Mouse (Mus musculus): Measurements from ENCODE around the gene Elf4. TPM values are rescaled to one million over a fixed set of nuclear protein-coding genes. Genes with fewer than 3 reads are reported as not detected.

Elf4 gene
- total RNA-seq, 2 experiments from 2014 or later = 12.7 to 47.2 TPM

DNA sequence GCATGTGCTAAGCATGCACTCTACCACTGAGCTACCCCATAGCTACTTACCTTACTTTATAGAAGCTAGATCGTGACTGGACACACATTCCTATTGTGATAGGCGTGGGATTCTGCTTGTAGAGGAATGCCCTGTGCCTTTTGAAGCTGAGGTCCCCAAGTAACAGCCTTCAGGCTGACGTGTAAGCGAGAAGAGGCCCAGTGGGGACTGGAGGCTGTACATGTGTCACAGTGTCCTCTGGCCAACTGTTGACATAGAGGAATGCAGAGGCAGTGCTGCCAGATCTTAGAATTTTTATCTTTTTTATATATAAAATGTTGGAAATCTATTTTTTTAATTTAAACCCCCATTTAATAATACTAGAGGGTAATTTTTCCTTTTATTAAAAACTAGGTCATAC is 62.9 kb downstream of the Elf4 start:
- no peak for ATAC-seq (replicated peaks; ENCODE audit: poor library complexity, severe bottlenecking)

DNA sequence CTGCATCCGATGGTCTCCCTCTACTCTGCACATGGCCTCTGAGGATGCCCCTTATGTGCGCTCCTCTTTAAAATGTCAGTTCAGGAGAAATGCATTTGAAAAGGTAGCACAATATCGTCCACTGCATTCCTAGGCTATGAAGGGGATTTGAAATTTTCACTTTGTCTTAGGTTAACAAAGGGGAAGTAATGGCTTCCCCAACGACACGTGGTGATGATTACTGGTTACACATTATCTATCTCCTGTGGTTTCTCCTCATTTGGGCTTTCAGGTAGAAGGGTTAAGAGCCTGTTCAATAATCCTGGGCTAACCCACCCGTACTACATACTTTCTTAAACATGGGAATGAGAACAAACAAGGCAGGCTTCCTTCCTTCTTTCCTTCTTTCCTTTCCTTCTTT is 73.6 kb downstream of the Elf4 start:
- ATAC-seq (replicated peaks; ENCODE audit: poor library complexity, severe bottlenecking) = no peak

DNA sequence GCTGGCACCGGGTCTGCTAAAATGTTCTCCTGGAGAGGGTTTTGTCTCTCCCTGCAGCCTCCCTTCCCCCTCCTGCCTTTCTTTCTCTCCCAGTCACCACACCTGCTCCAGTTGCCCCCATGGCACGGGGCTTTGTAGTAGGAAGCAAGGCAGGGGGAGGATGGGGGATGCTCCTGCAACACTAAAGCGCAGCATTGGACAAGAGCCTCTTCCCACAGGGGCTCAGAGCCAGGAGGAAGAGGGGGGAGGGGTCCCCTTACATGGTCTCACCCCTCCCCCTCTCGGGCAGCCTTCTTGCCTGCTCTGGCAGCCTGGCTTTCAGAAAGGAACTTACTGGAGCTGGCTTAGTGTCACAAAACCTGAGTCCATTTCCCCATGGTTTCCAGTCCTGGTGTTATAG is 77.0 kb downstream of the Elf4 start:
- ATAC-seq (replicated peaks; ENCODE audit: poor library complexity, severe bottlenecking) = no peak

DNA sequence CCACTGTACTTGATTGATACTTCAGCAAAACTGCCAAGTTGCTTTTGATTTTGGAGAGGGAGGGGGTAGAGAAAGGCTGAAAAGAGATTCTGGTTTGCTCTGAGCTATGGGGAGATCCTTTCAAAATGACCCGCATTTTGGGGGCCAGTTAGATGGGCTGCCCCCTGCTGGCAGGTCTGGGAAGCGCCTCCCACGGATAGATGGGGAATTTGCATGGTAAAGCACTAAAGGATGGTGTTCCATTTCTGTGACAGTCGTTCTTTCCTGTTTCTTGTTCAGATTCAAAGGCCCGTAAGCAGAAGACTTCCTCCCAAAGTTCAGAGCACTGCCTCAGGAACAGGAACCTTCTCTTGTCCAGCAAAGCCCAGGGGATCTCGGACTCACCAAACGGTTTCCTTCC is 79.3 kb downstream of the Elf4 start:
- peak; percentile 55 for ATAC-seq (replicated peaks; ENCODE audit: poor library complexity, severe bottlenecking)

DNA sequence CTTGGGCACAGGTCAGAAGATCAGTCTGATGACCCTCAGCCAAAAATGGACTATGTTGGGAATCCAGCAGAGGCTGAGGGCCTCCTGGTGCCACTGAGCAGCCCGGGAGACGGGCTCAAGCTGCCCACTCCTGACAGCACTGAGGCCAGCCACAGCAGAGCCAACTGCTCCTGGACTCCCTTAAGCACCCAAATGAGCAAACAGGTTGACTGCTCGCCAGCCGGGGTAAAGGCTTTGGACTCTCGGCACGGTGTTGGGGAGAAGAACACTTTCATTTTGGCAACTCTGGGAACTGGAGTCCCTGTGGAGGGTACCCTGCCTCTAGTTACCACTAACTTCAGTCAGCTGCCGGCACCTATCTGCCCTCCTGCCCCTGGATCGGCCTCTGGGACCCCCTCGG is 95.1 kb downstream of the Elf4 start:
- no peak for ATAC-seq (replicated peaks; ENCODE audit: poor library complexity, severe bottlenecking)

DNA sequence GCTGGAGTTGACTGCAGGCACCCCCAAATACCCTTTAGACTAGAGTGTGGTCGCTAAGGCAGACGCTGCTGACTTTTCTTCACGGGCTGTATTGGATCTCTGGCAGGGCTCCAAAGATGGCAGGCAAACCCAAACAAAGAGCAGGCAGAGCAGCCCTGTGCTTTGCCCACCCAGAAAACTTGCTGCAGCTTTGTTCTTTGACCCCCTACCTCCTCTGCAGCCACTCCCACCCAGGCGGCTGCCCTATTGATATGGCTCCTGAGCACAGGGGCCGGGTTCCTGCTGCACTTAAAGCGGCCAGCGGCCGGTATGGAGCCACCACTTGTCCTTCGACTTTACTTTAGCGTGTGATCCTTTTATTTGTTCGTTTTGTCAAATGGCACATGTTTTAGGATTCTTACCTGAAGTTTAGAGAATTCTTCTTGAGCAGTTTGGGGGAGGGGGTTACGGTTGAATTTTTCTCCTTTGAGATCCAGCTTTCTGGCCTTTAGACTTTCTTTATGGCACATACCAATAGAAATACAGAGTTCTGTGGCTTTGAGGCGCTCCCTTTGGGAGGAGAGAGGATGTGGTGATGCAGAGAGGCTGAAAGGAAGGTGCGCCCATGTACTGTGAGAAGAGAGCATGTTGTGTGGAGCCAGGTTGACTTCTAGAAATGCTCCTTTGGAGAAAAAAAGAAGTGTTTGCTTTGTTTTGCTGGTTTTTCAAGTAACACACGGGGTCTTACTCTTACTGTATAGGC is 96.9 kb downstream of the Elf4 start:
- no peak for ATAC-seq (replicated peaks; ENCODE audit: poor library complexity, severe bottlenecking)

Other genes starting within 250 kb of the Elf4 start
- 39.7 and 45.3 TPM in 2 replicates for gene Utp14a, start 206.3 kb downstream of the Elf4 start, total RNA-seq (2014; fragmentation: Nextera tagmentation)
- 91.9 and 95.0 TPM in 2 replicates for gene Utp14a, start 206.3 kb downstream of the Elf4 start, total RNA-seq (2017)
- gene Bcorl1, start 121.8 kb downstream of the Elf4 start, total RNA-seq (2014; fragmentation: Nextera tagmentation) = 15.5 and 16.6 TPM in 2 replicates
- 3.0 and 9.1 TPM in 2 replicates for gene Bcorl1, start 121.8 kb downstream of the Elf4 start, total RNA-seq (2017)
- 67.0 TPM in 2 replicates for gene Aifm1, start 50.4 kb upstream of the Elf4 start, total RNA-seq (2014; fragmentation: Nextera tagmentation)
- 85.6 and 97.1 TPM in 2 replicates for gene Aifm1, start 50.4 kb upstream of the Elf4 start, total RNA-seq (2017)
- not detected in 2 replicates for gene Rab33a, start 56.2 kb upstream of the Elf4 start, total RNA-seq (2014; fragmentation: Nextera tagmentation)
- gene Rab33a, start 56.2 kb upstream of the Elf4 start, total RNA-seq (2017) = not detected in 2 replicates
- 46.8 and 49.0 TPM in 2 replicates for gene Zfp280c, start 131.4 kb upstream of the Elf4 start, total RNA-seq (2014; fragmentation: Nextera tagmentation)
- gene Zfp280c, start 131.4 kb upstream of the Elf4 start, total RNA-seq (2017) = 27.5 and 42.4 TPM in 2 replicates
- 5.3 and 8.3 TPM in 2 replicates for gene Slc25a14, start 160.3 kb upstream of the Elf4 start, total RNA-seq (2014; fragmentation: Nextera tagmentation)
- 8.0 and 8.5 TPM in 2 replicates for gene Slc25a14, start 160.3 kb upstream of the Elf4 start, total RNA-seq (2017)
- not detected in 2 replicates for gene Gpr119, start 211.3 kb upstream of the Elf4 start, total RNA-seq (2014; fragmentation: Nextera tagmentation)
- gene Gpr119, start 211.3 kb upstream of the Elf4 start, total RNA-seq (2017) = not detected in 2 replicates
- gene Rbmx2, start 231.9 kb upstream of the Elf4 start, total RNA-seq (2014; fragmentation: Nextera tagmentation) = 15.6 and 17.7 TPM in 2 replicates
- 21.2 and 23.7 TPM in 2 replicates for gene Rbmx2, start 231.9 kb upstream of the Elf4 start, total RNA-seq (2017)

Measured in granulocyte monocyte progenitor cell, adult 5-6 weeks (primary cell).